In genomic region chr17:34729779-34730553, GRCm38 (mm10) we compare ENCODE assay signal across 8 mouse cellular contexts. TPM values are rescaled to one million over a fixed set of nuclear protein-coding genes. Genes with fewer than 3 reads are reported as not detected.
"Had no signal": no experiment of that assay in that cellular context is flagged by ENCODE, and none has a peak within 500 bp of the region (broad histone marks: within the 10 kb centered on the region; RNA-seq: fewer than 3 reads in every experiment).

No protein-coding gene starts in this region.

RNA-seq across cellular contexts. Expression of gene C4b, which starts 13.7 kb away (rescaled TPM):
- polyA plus RNA-seq: midbrain, embryonic 11.5 days; midbrain, embryonic 13.5 days; neural tube, embryonic 12.5 days; neural tube, embryonic 14.5 days had no signal

RNA-seq across cellular contexts. Expression of gene Tnxb, which starts 59.6 kb away (rescaled TPM):
- total RNA-seq: megakaryocyte progenitor cell, adult 5-6 weeks; monocyte, adult 5-6 weeks; neutrophil, adult 5-6 weeks had no signal
- polyA plus RNA-seq: macrophage had no signal
